Mouse (Mus musculus) hindbrain, embryonic 12.5 days (tissue): ENCODE data around the gene Hkdc1. TPM values are rescaled to one million over a fixed set of nuclear protein-coding genes. Genes with fewer than 3 reads are reported as not detected.

Experiments
- ATAC-seq: fragments of 200-750 bp; cut with Nextera tagmentation; 2 replicates; pipeline ENCODE4 v1.8.0; 2017; ENCODE audit warnings: moderate TSS enrichment; ENCODE audit not compliant: low FRiP score
- H3K27ac ChIP-seq: fragments of 300-500 bp; sonication (generic); 2 replicates; pipeline ENCODE4 v1.5.1; 2016; ENCODE audit warnings: mild to moderate bottlenecking
- H3K27me3 ChIP-seq: fragments of 300-500 bp; sonication (generic); 2 replicates; pipeline ENCODE4 v1.6.1; 2016; ENCODE audit warnings: mild to moderate bottlenecking
- H3K36me3 ChIP-seq: fragments of 300-500 bp; sonication (generic); 2 replicates; pipeline ENCODE4 v1.6.1; 2016; ENCODE audit warnings: mild to moderate bottlenecking
- H3K4me1 ChIP-seq: fragments of 300-500 bp; sonication (generic); 2 replicates; pipeline ENCODE4 v1.6.1; 2016
- H3K4me2 ChIP-seq: fragments of 300-500 bp; sonication (generic); replicated peaks from 2 replicates; pipeline ENCODE4 v1.6.1; 2016; ENCODE audit warnings: mild to moderate bottlenecking
- H3K4me3 ChIP-seq: fragments of 300-500 bp; sonication (generic); 2 replicates; pipeline ENCODE4 v1.5.1; 2016; ENCODE audit warnings: mild to moderate bottlenecking
- H3K9ac ChIP-seq: fragments of 300-500 bp; sonication (generic); 2 replicates; pipeline ENCODE4 v1.6.1; 2016; ENCODE audit warnings: mild to moderate bottlenecking, moderate library complexity
- H3K9me3 ChIP-seq: fragments of 300-500 bp; sonication (generic); replicated peaks from 2 replicates; pipeline ENCODE4 v1.6.1; 2016; ENCODE audit warnings: mild to moderate bottlenecking
- WGBS: fragments of 180-500 bp; shearing (Covaris S2); methylation state at CpG from one replicate; pipeline ENCODE4 v1.1.7; 2016; 5-methylcytosine and 5-hydroxymethylcytosine counted together
- polyA plus RNA-seq: library from polyadenylated mRNA; unstranded; fragments of >200 nt; fragmentation: Nextera tagmentation; extraction: Ambion mirVana; gene quantifications from 2 replicates; pipeline ENCODE4 v1.2.1, GENCODE M21; 2016

The Hkdc1 gene
- polyA plus RNA-seq, 1 experiment from 2014 or later, result 1.1 TPM

GRCm38 (mm10) chr10:62335423-62335776 lies 86.9 kb downstream of the Hkdc1 start:
- ATAC-seq, result no peak
- no peak overlapping the region for H3K4me2 ChIP-seq
- H3K27ac ChIP-seq, result no peak overlapping the region
- peaks cover 29% of the 10 kb centered on the region for H3K4me1 ChIP-seq
- WGBS, result 16% methylated on average over 6 of the region's 6 CpGs
- no peaks in the 10 kb centered on the region for H3K9me3 ChIP-seq
- H3K4me3 ChIP-seq, result no peak overlapping the region
- no peaks in the 10 kb centered on the region for H3K27me3 ChIP-seq
- H3K36me3 ChIP-seq, result no peaks in the 10 kb centered on the region
- H3K9ac ChIP-seq, result no peak overlapping the region

GRCm38 (mm10) chr10:62334686-62335422 lies 87.4 kb downstream of the Hkdc1 start:
- Histone ChIP-seq H3K27me3 (no peaks in the 10 kb centered on the region), H3K9ac (no peak overlapping the region), H3K4me3 (no peak overlapping the region), H3K4me1 (peaks cover 30% of the 10 kb centered on the region), H3K9me3 (no peaks in the 10 kb centered on the region), H3K36me3 (no peaks in the 10 kb centered on the region), H3K4me2 (no peak overlapping the region), H3K27ac (no peak overlapping the region)
- WGBS, result 44% methylated on average over 20 of the region's 20 CpGs
- no peak for ATAC-seq

GRCm38 (mm10) chr10:62333269-62333668 lies 89.0 kb downstream of the Hkdc1 start:
- H3K9me3 ChIP-seq, result no peaks in the 10 kb centered on the region
- H3K4me1 ChIP-seq, result peaks cover 20% of the 10 kb centered on the region
- WGBS, result 71% methylated on average over 14 of the region's 14 CpGs
- no peak overlapping the region for H3K9ac ChIP-seq
- no peak overlapping the region for H3K4me2 ChIP-seq
- no peak overlapping the region for H3K4me3 ChIP-seq
- H3K36me3 ChIP-seq, result no peaks in the 10 kb centered on the region
- no peaks in the 10 kb centered on the region for H3K27me3 ChIP-seq
- no peak overlapping the region for H3K27ac ChIP-seq
- no peak for ATAC-seq

Other genes starting within 250 kb of the Hkdc1 start
- gene Tspan15, start 191.2 kb downstream of the Hkdc1 start, polyA plus RNA-seq, result 15.7 and 16.0 TPM in 2 replicates
- gene Tacr2, start 170.1 kb downstream of the Hkdc1 start, polyA plus RNA-seq, result not detected in 2 replicates
- gene Hk1, start 42.6 kb downstream of the Hkdc1 start, polyA plus RNA-seq, result 56.6 and 60.7 TPM in 2 replicates
- 0.90 and 0.98 TPM in 2 replicates for gene 4930507D05Rik, start 27.0 kb upstream of the Hkdc1 start, polyA plus RNA-seq
- gene Supv3l1, start 27.2 kb upstream of the Hkdc1 start, polyA plus RNA-seq, result 24.3 and 25.7 TPM in 2 replicates
- 79.8 and 83.2 TPM in 2 replicates for gene Vps26a, start 64.3 kb upstream of the Hkdc1 start, polyA plus RNA-seq
- gene Srgn, start 105.0 kb upstream of the Hkdc1 start, polyA plus RNA-seq, result 3.4 and 6.2 TPM in 2 replicates
- gene Kif1bp, start 156.0 kb upstream of the Hkdc1 start, polyA plus RNA-seq, result 74.3 and 74.7 TPM in 2 replicates
- gene Ddx21, start 179.8 kb upstream of the Hkdc1 start, polyA plus RNA-seq, result 25.3 TPM in 2 replicates
- gene Ddx50, start 228.7 kb upstream of the Hkdc1 start, polyA plus RNA-seq, result 130 and 135 TPM in 2 replicates